Mouse (Mus musculus): ENCODE results near the gene E330021D16Rik.

DNA sequence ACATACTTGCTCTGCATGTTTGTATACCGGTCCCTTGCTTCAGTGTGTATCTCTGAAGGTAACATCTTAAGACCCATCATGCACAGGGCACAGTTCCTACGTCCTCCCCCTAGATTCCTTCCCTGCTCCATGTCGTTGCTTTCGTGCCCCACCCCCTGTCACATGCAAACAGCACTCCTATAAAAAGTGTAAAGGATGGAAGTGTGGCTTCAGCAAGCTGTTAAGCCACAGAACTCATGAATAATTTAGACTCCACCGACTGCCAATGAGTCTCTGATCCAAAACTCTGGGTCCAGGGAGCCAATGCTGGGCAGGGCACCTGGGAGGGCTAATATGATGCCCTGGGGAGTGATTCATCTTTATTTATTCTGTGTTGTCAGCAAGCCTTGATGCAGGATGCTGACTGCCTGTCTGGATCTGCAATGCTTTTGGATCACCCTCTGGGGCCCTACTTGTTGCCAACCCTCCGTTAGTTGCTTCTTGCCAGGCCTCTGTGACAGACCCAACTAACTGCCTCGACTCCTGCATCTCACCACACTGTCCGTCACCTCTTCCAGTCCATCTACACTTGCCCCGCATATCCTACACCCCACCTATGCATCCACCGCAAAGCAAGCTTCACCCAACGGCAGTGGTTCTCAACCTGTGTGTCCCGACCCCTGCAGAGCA lies 50.8 kb downstream of the E330021D16Rik start:
- no peak for TF ChIP-seq CTCF (IDR thresholded peaks at IDR 0.05; ENCODE audit: borderline replicate concordance, control insufficient read depth, extremely low read depth, insufficient read depth, low read length, poor library complexity)
- TF ChIP-seq POLR2A (IDR thresholded peaks at IDR 0.05; ENCODE audit: control insufficient read depth, extremely low read depth, insufficient read depth, low read length, poor library complexity) = no peak
